Mouse (Mus musculus): ENCODE results near the gene Trpm2. TPM values are rescaled to one million over a fixed set of nuclear protein-coding genes. Genes with fewer than 3 reads are reported as not detected.
A peak's percentile ranks its signal among the peaks of the same experiment; 100 is the strongest.

Gene Trpm2
- polyA plus RNA-seq, 1 experiment from 2014 or later = 0.63 TPM

DNA sequence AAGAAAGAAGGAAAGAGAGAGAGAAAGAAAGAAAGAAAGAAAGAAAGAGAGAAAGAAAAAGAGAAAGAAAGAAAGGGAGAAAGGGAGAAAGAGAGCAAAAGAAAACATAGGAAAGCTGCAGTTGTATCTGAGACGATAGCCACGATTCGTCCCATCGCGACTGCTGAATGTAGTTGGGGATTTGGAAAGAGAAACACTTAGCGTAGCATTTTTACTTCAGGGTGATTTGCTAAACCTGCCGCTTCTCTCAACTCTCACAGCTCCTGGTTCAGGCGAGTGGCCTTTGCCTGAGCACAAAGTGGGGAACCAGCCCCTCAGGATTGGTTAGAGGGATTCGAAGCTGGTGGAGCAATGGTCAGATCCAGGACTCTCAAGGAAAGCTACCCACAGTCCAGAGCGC, 40.0 kb upstream of the Trpm2 start:
- DNase-seq = peak; percentile 45
- H3K27ac ChIP-seq (ENCODE audit: low read depth) = no peak overlapping the region
- H3K9ac ChIP-seq = 0 out of 2 replicates have a peak overlapping the region, but pooled peaks have one; percentile 9
- no peak for TF ChIP-seq CTCF (IDR thresholded peaks at IDR 0.05; ENCODE audit: low read depth)
- peak overlapping the region; percentile 79 for H3K4me3 ChIP-seq (ENCODE audit: low read depth, low read length)
- H3K36me3 ChIP-seq (ENCODE audit: insufficient read depth) = 0 out of 2 replicates have a peak, but pooled peaks cover 8% of the 10 kb centered on the region
- H3K9me3 ChIP-seq (ENCODE audit: low read depth, low read length) = no peaks in the 10 kb centered on the region
- no peak for ATAC-seq (ENCODE audit: insufficient read depth)
- no peaks in the 10 kb centered on the region for H3K27me3 ChIP-seq (ENCODE audit: insufficient read depth, low read length)
- 13% methylated on average over 10 of the region's 10 CpGs for WGBS
- peaks cover 7% of the 10 kb centered on the region for H3K4me1 ChIP-seq (ENCODE audit: insufficient read depth)
- peak overlapping the region; percentile 94 for H3K4me2 ChIP-seq

- Histone ChIP-seq H3K9me3 (ENCODE audit: low read depth, low read length) (no peaks in the 10 kb centered on the region), H3K27me3 (ENCODE audit: insufficient read depth, low read length) (no peaks in the 10 kb centered on the region), H3K9ac (peak within 1 kb of the TSS; percentile 90), H3K4me3 (ENCODE audit: low read depth, low read length) (peak within 1 kb of the TSS; percentile 79), H3K36me3 (ENCODE audit: insufficient read depth) (0 out of 2 replicates have a peak, but pooled peaks cover 8% of the 10 kb centered on the region), H3K4me1 (ENCODE audit: insufficient read depth) (peaks cover 7% of the 10 kb centered on the region), H3K4me2 (peak within 1 kb of the TSS; percentile 94), H3K27ac (ENCODE audit: low read depth) (peak within 1 kb of the TSS; percentile 99)
- WGBS = 1% methylated on average over 9 of the region's 9 CpGs
- TF ChIP-seq CTCF (IDR thresholded peaks at IDR 0.05; ENCODE audit: low read depth) = no peak
- ATAC-seq (ENCODE audit: insufficient read depth) = no peak; the same call in none of the 2 replicates
- DNase-seq = no peak
Measured at GRCm38 (mm10) chr10:78009945-78010293, 39.6 kb upstream of the Trpm2 start, which contains the start of gene Pfkl. TSS of gene Pfkl (minus strand) at chr10:78010083.

DNA sequence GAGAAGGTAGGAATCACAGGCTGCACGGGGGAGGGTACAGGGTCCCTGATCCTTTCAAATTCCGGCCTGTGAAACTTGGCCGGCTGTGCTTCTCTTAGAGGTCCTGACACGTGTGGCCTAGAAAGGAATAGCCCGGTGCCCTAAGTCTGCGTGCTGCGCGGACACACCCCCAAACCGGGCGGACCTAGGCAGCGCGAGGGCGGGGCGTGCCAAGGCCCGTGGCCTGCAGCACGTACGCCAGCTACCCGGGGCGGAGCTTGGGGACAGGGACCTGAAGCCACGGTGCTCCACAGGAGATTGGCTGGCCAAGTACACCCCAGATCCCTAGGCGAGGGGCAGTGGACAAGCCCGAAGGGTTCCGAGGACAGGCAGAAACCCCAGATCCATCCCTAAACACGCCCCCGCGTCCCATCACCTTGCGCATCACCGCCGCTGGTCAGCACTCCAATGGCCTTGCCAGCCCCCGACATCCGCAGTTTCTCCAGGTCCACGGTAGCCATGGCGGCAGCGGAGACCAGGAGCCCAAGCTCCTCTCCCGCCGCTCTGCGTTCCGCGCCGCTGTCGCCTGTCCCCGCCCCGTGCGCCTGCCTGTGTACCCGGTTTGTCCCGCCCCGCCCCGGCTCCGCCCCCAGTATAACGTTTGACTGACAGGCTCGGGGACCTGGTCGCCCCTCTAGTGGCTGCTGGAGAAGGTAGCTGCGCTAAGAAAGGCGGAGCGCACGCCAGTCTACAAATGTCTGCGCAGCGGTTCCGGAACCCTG, 39.0 kb upstream of the Trpm2 start:
- peak overlapping the region; percentile 99 for H3K27ac ChIP-seq (ENCODE audit: low read depth)
- ATAC-seq (ENCODE audit: insufficient read depth) (peak; percentile 97), DNase-seq (peak; percentile 96)
- no peaks in the 10 kb centered on the region for H3K27me3 ChIP-seq (ENCODE audit: insufficient read depth, low read length)
- peak overlapping the region; percentile 90 for H3K9ac ChIP-seq
- H3K9me3 ChIP-seq (ENCODE audit: low read depth, low read length) = no peaks in the 10 kb centered on the region
- peak overlapping the region; percentile 94 for H3K4me2 ChIP-seq
- WGBS = under 1% methylated on average over 59 of the region's 59 CpGs
- peak; percentile 76 for TF ChIP-seq CTCF (IDR thresholded peaks at IDR 0.05; ENCODE audit: low read depth)
- peaks cover 13% of the 10 kb centered on the region; the same call in 1 of the 2 replicates for H3K36me3 ChIP-seq (ENCODE audit: insufficient read depth)
- H3K4me3 ChIP-seq (ENCODE audit: low read depth, low read length) = peak overlapping the region; percentile 79
- H3K4me1 ChIP-seq (ENCODE audit: insufficient read depth) = peaks cover 7% of the 10 kb centered on the region

GRCm38 (mm10) chr10:78008169-78008568, 37.8 kb upstream of the Trpm2 start:
- ATAC-seq (ENCODE audit: insufficient read depth) (no peak), DNase-seq (no peak)
- Histone ChIP-seq H3K4me1 (ENCODE audit: insufficient read depth) (peaks cover 7% of the 10 kb centered on the region), H3K36me3 (ENCODE audit: insufficient read depth) (peaks cover 21% of the 10 kb centered on the region), H3K27ac (ENCODE audit: low read depth) (peak overlapping the region; percentile 99), H3K4me3 (ENCODE audit: low read depth, low read length) (peak overlapping the region; percentile 79), H3K9me3 (ENCODE audit: low read depth, low read length) (no peaks in the 10 kb centered on the region), H3K27me3 (ENCODE audit: insufficient read depth, low read length) (no peaks in the 10 kb centered on the region), H3K4me2 (peak overlapping the region; percentile 94), H3K9ac (peak overlapping the region; percentile 90)
- 74% methylated on average over 3 of the region's 3 CpGs for WGBS
- no peak for TF ChIP-seq CTCF (IDR thresholded peaks at IDR 0.05; ENCODE audit: low read depth)

DNA sequence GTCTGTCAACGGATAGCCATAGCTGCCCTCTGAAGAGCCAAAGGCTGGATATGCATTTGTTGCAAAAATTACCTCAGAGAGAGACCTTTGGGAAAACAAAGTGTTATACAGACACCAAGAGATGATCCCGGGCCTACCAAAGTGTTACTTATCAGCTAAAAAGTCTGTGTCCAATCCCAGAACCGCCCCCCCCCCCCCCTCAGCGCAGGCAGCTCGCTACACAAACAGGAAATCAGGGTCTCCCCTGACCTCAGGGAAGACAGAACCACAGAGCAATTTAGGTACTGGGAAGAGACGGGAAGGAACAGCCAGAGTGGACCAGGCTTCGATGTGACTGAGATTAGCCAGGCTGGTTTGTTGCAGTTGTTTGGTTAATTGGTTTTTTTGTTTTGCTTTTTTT, 36.8 kb upstream of the Trpm2 start:
- TF ChIP-seq CTCF (IDR thresholded peaks at IDR 0.05; ENCODE audit: low read depth) = no peak
- peaks cover 7% of the 10 kb centered on the region for H3K4me1 ChIP-seq (ENCODE audit: insufficient read depth)
- H3K9me3 ChIP-seq (ENCODE audit: low read depth, low read length) = no peaks in the 10 kb centered on the region
- no peaks in the 10 kb centered on the region for H3K27me3 ChIP-seq (ENCODE audit: insufficient read depth, low read length)
- peak overlapping the region; percentile 94 for H3K4me2 ChIP-seq
- no peak for DNase-seq
- H3K36me3 ChIP-seq (ENCODE audit: insufficient read depth) = peaks cover 29% of the 10 kb centered on the region
- no peak for ATAC-seq (ENCODE audit: insufficient read depth)
- H3K9ac ChIP-seq = no peak overlapping the region; the same call in 1 of the 2 replicates
- 31% methylated on average over 7 of the region's 7 CpGs for WGBS
- 0 out of 2 replicates have a peak overlapping the region, but pooled peaks have one; percentile 24 for H3K27ac ChIP-seq (ENCODE audit: low read depth)
- H3K4me3 ChIP-seq (ENCODE audit: low read depth, low read length) = peak overlapping the region; percentile 79; the same call in 1 of the 2 replicates

DNA sequence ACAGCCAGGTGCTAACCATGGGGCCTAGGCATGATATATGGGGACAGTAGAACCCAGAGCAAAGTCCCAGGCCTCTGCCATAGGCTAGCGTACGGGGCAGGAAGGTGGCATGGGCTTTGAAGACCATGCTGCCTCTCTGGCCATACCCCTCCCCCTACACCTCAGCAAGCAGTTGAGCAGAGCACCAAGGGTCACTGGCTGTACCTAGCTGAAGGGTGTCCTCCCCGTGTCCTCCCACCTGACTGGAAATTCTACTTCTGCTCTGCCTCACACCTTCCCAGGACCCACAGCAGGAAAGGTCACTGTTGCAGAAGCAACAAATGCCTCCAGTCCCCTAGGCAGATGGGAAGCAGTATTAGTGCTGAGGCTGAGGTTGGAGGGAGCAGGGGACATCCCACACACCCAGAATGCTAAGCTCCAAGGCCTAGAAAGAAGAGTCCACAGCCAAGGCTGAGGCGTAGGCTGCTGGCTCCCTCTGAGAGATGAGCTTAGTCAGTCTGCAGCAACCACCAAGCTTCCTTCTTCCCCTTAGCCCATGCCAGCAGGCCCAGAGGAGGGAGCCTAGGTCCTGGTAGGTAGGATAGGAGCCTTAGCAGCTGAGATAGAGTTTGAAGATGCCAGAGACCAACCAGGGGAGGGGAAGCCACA, 35.6 kb upstream of the Trpm2 start:
- Histone ChIP-seq H3K4me1 (ENCODE audit: insufficient read depth) (peaks cover 7% of the 10 kb centered on the region), H3K4me2 (no peak overlapping the region), H3K27ac (ENCODE audit: low read depth) (no peak overlapping the region), H3K9ac (no peak overlapping the region), H3K9me3 (ENCODE audit: low read depth, low read length) (no peaks in the 10 kb centered on the region), H3K4me3 (ENCODE audit: low read depth, low read length) (no peak overlapping the region), H3K27me3 (ENCODE audit: insufficient read depth, low read length) (no peaks in the 10 kb centered on the region), H3K36me3 (ENCODE audit: insufficient read depth) (peaks cover 42% of the 10 kb centered on the region)
- DNase-seq (no peak), ATAC-seq (ENCODE audit: insufficient read depth) (no peak)
- no peak for TF ChIP-seq CTCF (IDR thresholded peaks at IDR 0.05; ENCODE audit: low read depth)
- 80% methylated on average over 4 of the region's 4 CpGs for WGBS

- H3K4me2 ChIP-seq = no peak overlapping the region
- WGBS = 90% methylated on average over 3 of the region's 3 CpGs
- ATAC-seq (ENCODE audit: insufficient read depth) (no peak), DNase-seq (no peak)
- no peaks in the 10 kb centered on the region for H3K27me3 ChIP-seq (ENCODE audit: insufficient read depth, low read length)
- no peak overlapping the region for H3K27ac ChIP-seq (ENCODE audit: low read depth)
- H3K9ac ChIP-seq = no peak overlapping the region
- H3K4me1 ChIP-seq (ENCODE audit: insufficient read depth) = peaks cover 7% of the 10 kb centered on the region
- no peaks in the 10 kb centered on the region for H3K9me3 ChIP-seq (ENCODE audit: low read depth, low read length)
- TF ChIP-seq CTCF (IDR thresholded peaks at IDR 0.05; ENCODE audit: low read depth) = no peak
- peaks cover 55% of the 10 kb centered on the region for H3K36me3 ChIP-seq (ENCODE audit: insufficient read depth)
- H3K4me3 ChIP-seq (ENCODE audit: low read depth, low read length) = no peak overlapping the region
Measured at GRCm38 (mm10) chr10:78004479-78005100, 34.2 kb upstream of the Trpm2 start.
